In genomic region chr7:25241062-25241461, GRCm38 (mm10) we compare ENCODE assay signal across 9 mouse cellular contexts. TPM values are rescaled to one million over a fixed set of nuclear protein-coding genes. Genes with fewer than 3 reads are reported as not detected.
A peak's percentile ranks its signal among the peaks of the same experiment; 100 is the strongest.
DNase-seq lines count a peak whose midpoint lies in the region; ATAC-seq and TF ChIP-seq lines count a peak whose summit lies in the region.
"Had no signal": no experiment of that assay in that cellular context is flagged by ENCODE, and none has a peak within 500 bp of the region (broad histone marks: within the 10 kb centered on the region; RNA-seq: fewer than 3 reads in every experiment).

No protein-coding gene starts in this region.

- 23% methylated on average over 2 of the region's 2 CpGs for WGBS in neural tube, embryonic 15.5 days
- 31% methylated on average over 2 of the region's 2 CpGs for WGBS in lung, postnatal 0 days
- 65% methylated on average over 2 of the region's 2 CpGs for WGBS in thymus, adult 2 months

- peak; percentile 91 for TF ChIP-seq CTCF in lung, postnatal 0 days (IDR thresholded peaks at IDR 0.05)
- no peak for TF ChIP-seq CTCF in thymus, adult 2 months (IDR thresholded peaks at IDR 0.05; ENCODE audit: borderline replicate concordance, control insufficient read depth, extremely low read depth, insufficient read depth, low read length, poor library complexity)

- no peak overlapping the region for H3K4me2 ChIP-seq in neural tube, embryonic 15.5 days
- H3K4me2 ChIP-seq in lung, postnatal 0 days (replicated peaks; ENCODE audit: low read depth, low read length): no peak overlapping the region
- H3K4me2 ChIP-seq: neural tube, embryonic 12.5 days had no signal

- DNase-seq in neural tube, embryonic 10.5 days (ENCODE audit: extremely low spot score, low spot score): peak; percentile 34
- DNase-seq in embryo, embryonic 10 days (ENCODE audit: low spot score): peak; percentile 64
- peak; percentile 71 to 75 for DNase-seq in heart, adult 18-20 months
- DNase-seq in kidney, postnatal 25 days: peak; percentile 62 to 80
- peak; percentile 90 for DNase-seq in lung, postnatal 0 days (ENCODE audit: low spot score)
- DNase-seq in telencephalon, adult 2 months (ENCODE audit: low read depth, low spot score): peak; percentile 91
- no peak for DNase-seq in thymus, adult 2 months

- H3K4me3 ChIP-seq in neural tube, embryonic 15.5 days (replicated peaks): no peak overlapping the region
- no peak overlapping the region for H3K4me3 ChIP-seq in lung, postnatal 0 days (ENCODE audit: low read depth, low read length)
- no peak overlapping the region for H3K4me3 ChIP-seq in thymus, adult 2 months (ENCODE audit: control insufficient read depth, insufficient read depth, low read length)
- H3K4me3 ChIP-seq: neural tube, embryonic 12.5 days had no signal

- H3K9ac ChIP-seq in neural tube, embryonic 15.5 days (replicated peaks): no peak overlapping the region
- H3K9ac ChIP-seq in lung, postnatal 0 days (replicated peaks; ENCODE audit: low read depth): no peak overlapping the region
- H3K9ac ChIP-seq: neural tube, embryonic 12.5 days had no signal

- ATAC-seq in neural tube, embryonic 15.5 days (ENCODE audit: low FRiP score): no peak
- ATAC-seq in lung, postnatal 0 days: no peak

- TF ChIP-seq POLR2A in thymus, adult 2 months (IDR thresholded peaks at IDR 0.05; ENCODE audit: control insufficient read depth, extremely low read depth, insufficient read depth, low read length, poor library complexity): no peak

- H3K36me3 ChIP-seq in neural tube, embryonic 15.5 days: no peaks in the 10 kb centered on the region
- H3K36me3 ChIP-seq in lung, postnatal 0 days (ENCODE audit: insufficient read depth, low read length): peaks cover 4% of the 10 kb centered on the region
- H3K36me3 ChIP-seq in thymus, adult 2 months (ENCODE audit: control insufficient read depth, insufficient read depth, low read length): no peaks in the 10 kb centered on the region

- no peaks in the 10 kb centered on the region for H3K9me3 ChIP-seq in neural tube, embryonic 15.5 days (replicated peaks)
- H3K9me3 ChIP-seq in lung, postnatal 0 days (ENCODE audit: low read length): no peaks in the 10 kb centered on the region
- H3K9me3 ChIP-seq: neural tube, embryonic 12.5 days had no signal

- peaks cover 44% of the 10 kb centered on the region for H3K4me1 ChIP-seq in neural tube, embryonic 15.5 days
- H3K4me1 ChIP-seq in lung, postnatal 0 days (ENCODE audit: insufficient read depth, low read depth, low read length): peaks cover 2% of the 10 kb centered on the region
- peaks cover 5% of the 10 kb centered on the region for H3K4me1 ChIP-seq in thymus, adult 2 months (replicated peaks; ENCODE audit: control insufficient read depth, insufficient read depth, low read length)

- no peak overlapping the region for H3K27ac ChIP-seq in neural tube, embryonic 15.5 days (replicated peaks)
- H3K27ac ChIP-seq in lung, postnatal 0 days (ENCODE audit: low read length): no peak overlapping the region
- H3K27ac ChIP-seq in thymus, adult 2 months (ENCODE audit: control insufficient read depth, insufficient read depth, low read length): no peak overlapping the region
- H3K27ac ChIP-seq: neural tube, embryonic 12.5 days had no signal

- no peak for TF ChIP-seq EP300 in lung, postnatal 0 days (IDR thresholded peaks at IDR 0.05)

- H3K27me3 ChIP-seq in neural tube, embryonic 15.5 days (replicated peaks): no peaks in the 10 kb centered on the region
- H3K27me3 ChIP-seq in lung, postnatal 0 days (replicated peaks; ENCODE audit: insufficient read depth, low read length): no peaks in the 10 kb centered on the region
- H3K27me3 ChIP-seq in thymus, adult 2 months (ENCODE audit: control insufficient read depth, insufficient read depth, low read length): no peaks in the 10 kb centered on the region
- H3K27me3 ChIP-seq: neural tube, embryonic 12.5 days had no signal

RNA-seq across cellular contexts. Expression of gene Gsk3a, which starts 3.4 kb away (rescaled TPM):
- 16.0 and 16.3 TPM in 2 replicates for polyA plus RNA-seq in neural tube, embryonic 15.5 days (2015; fragmentation: Nextera tagmentation; extraction: Ambion mirVana)
- 10 to 100 TPM; 61.4 to 68.5 TPM for total RNA-seq in heart, adult 18-20 months (2021)
- 6.7 and 6.8 TPM in 2 replicates for polyA plus RNA-seq in lung, postnatal 0 days (2015; fragmentation: Nextera tagmentation; extraction: Ambion mirVana)
- polyA plus RNA-seq in thymus, adult 2 months (2012; rRNA removed): 332 and 343 TPM in 2 replicates

RNA-seq across cellular contexts. Expression of gene Erf, which starts 9.5 kb away (rescaled TPM):
- polyA plus RNA-seq in neural tube, embryonic 15.5 days (2015; fragmentation: Nextera tagmentation; extraction: Ambion mirVana): 3.7 and 6.5 TPM in 2 replicates
- 10 to 100 TPM; 15.8 to 16.9 TPM for total RNA-seq in heart, adult 18-20 months (2021)
- 8.7 and 10.3 TPM in 2 replicates for polyA plus RNA-seq in lung, postnatal 0 days (2015; fragmentation: Nextera tagmentation; extraction: Ambion mirVana)
- 59.4 and 60.4 TPM in 2 replicates for polyA plus RNA-seq in thymus, adult 2 months (2012; rRNA removed)

RNA-seq across cellular contexts. Expression of gene Zfp526, which starts 19.8 kb away (rescaled TPM):
- polyA plus RNA-seq in neural tube, embryonic 15.5 days (2015; fragmentation: Nextera tagmentation; extraction: Ambion mirVana): 1.7 and 2.3 TPM in 2 replicates
- total RNA-seq in heart, adult 18-20 months (2021): 1 to 10 TPM; 6.3 to 7.4 TPM
- 1.6 and 2.2 TPM in 2 replicates for polyA plus RNA-seq in lung, postnatal 0 days (2015; fragmentation: Nextera tagmentation; extraction: Ambion mirVana)
- polyA plus RNA-seq in thymus, adult 2 months (2012; rRNA removed): 38.2 and 46.5 TPM in 2 replicates

RNA-seq across cellular contexts. Expression of gene Dedd2, which starts 20.6 kb away (rescaled TPM):
- 16.7 and 17.7 TPM in 2 replicates for polyA plus RNA-seq in neural tube, embryonic 15.5 days (2015; fragmentation: Nextera tagmentation; extraction: Ambion mirVana)
- total RNA-seq in heart, adult 18-20 months (2021): 10 to 100 TPM; 19.6 to 19.9 TPM
- polyA plus RNA-seq in lung, postnatal 0 days (2015; fragmentation: Nextera tagmentation; extraction: Ambion mirVana): 15.9 and 18.2 TPM in 2 replicates
- polyA plus RNA-seq in thymus, adult 2 months (2012; rRNA removed): 93.6 and 102 TPM in 2 replicates

RNA-seq across cellular contexts. Expression of gene Cic, which starts 26.4 kb away (rescaled TPM):
- polyA plus RNA-seq in neural tube, embryonic 15.5 days (2015; fragmentation: Nextera tagmentation; extraction: Ambion mirVana): 33.3 and 37.2 TPM in 2 replicates
- 10 to 100 TPM; 45.1 to 63.1 TPM for total RNA-seq in heart, adult 18-20 months (2021)
- 26.5 and 31.9 TPM in 2 replicates for polyA plus RNA-seq in lung, postnatal 0 days (2015; fragmentation: Nextera tagmentation; extraction: Ambion mirVana)
- 270 and 297 TPM in 2 replicates for polyA plus RNA-seq in thymus, adult 2 months (2012; rRNA removed)

Comparison
In these comparisons a context has a peak if more than half of its experiments do, and no peak if none do; other contexts are left out.
1. RNA of gene Gsk3a, which starts 3.4 kb away (polyA plus RNA-seq): 332 to 343 TPM in thymus, adult 2 months; 16.0 to 16.3 TPM in neural tube, embryonic 15.5 days and 6.7 to 6.8 TPM in lung, postnatal 0 days; every median in the first group is over 10 times any median in the second.
2. RNA of gene Zfp526, which starts 19.8 kb away (polyA plus RNA-seq): 38.2 to 46.5 TPM in thymus, adult 2 months; 1.6 to 2.2 TPM in lung, postnatal 0 days and 1.7 to 2.3 TPM in neural tube, embryonic 15.5 days; every median in the first group is over 10 times any median in the second.